Mouse (Mus musculus) regulatory T cell (primary cell): ENCODE results near the gene Nek9.

Source experiments
- in situ Hi-C: fragments of 300-600 bp; cut with MboI, MseI; formaldehyde crosslinking; loops from one replicate; pipeline ENCODE4 v1.15.1; 2025; ENCODE audit warnings: high pct_unique_total_duplicates

Nek9 gene

GRCm38 (mm10) chr12:85269821-85270220, 69.3 kb downstream of the Nek9 start:
- in situ Hi-C loops = no loop called here

- in situ Hi-C loops = no loop called here
Measured at GRCm38 (mm10) chr12:85266248-85266647, 72.9 kb downstream of the Nek9 start.

- in situ Hi-C loops = no loop called here
Measured at GRCm38 (mm10) chr12:85264940-85265339, 74.2 kb downstream of the Nek9 start.

GRCm38 (mm10) chr12:85264531-85264930, 74.6 kb downstream of the Nek9 start:
- in situ Hi-C loops = no loop called here

DNA sequence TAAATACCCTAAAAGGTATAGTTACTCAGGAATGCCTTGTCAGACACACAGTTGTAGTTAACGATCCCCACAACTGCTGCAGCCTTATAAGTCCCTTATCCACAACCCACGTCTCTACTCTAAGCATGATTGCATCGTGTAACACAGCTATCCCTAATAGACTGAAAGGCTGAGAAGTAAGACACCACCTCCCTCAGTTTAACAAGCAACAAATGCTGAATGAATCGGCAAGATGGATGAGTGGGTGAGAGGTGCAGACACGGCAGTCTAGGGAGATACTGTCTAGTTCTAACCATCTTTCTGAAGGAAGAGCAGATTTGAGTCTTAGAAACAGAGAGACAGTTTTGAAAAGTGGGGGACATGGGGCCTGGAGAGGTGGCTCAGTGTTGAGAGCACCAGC, 76.0 kb downstream of the Nek9 start:
- in situ Hi-C loops = no loop called here

DNA sequence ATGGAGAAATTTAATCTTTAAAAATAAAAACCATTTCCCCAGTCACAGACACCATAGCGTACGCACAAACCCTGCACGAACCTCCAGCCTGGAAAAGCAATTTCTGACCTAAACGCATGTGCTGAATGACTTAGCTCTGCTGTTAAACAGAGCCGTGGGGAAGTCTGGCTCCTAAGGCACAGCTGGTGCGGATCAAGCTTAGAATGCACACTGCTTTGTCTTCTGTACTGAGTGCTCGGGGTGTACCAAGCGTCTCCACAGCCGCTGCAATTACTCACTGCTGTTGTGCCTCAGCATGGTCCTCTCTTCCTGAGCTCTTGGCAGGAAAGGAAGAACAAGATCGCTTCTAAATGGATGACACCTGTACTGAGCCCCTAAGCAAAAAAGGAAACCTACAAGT, 76.7 kb downstream of the Nek9 start:
- in situ Hi-C loops = no loop called here

- in situ Hi-C loops = no loop called here
Measured at GRCm38 (mm10) chr12:85257008-85257639, 82.0 kb downstream of the Nek9 start.

DNA sequence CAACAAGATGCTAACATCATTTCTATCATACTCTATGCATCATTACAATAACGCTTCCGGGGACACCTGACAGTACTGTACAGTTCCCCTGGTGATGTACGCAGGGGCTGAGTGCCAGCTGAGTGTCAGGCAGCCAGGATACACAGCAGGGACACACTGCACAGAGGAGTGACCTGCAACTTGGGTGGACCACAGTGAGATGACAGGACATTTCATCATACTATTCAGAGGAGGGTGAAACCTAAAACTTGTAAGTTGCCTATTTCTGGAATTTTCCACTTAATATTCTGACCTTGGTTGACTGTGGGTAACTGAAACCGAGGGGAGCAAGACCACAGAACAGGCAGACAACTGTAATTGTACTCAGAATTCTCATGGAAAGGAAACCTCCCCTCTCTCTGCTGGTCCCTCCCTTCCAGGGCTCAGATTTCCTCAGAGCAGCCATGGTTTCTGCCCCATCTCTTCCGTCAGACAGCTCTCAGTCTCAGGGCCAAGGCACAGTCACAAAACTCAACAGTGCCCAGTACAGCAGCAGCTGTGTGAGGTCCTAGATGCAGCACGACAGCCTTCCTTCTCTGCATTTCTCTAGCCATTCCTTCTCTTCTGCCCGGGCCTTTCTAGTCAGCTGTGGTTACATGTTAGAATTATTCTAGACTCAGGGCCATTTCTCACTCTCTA, 82.9 kb downstream of the Nek9 start:
- in situ Hi-C loops = no loop called here

GRCm38 (mm10) chr12:85252083-85252482, 87.1 kb downstream of the Nek9 start:
- in situ Hi-C loops = no loop called here
